Mouse (Mus musculus): ENCODE results near the gene Nol10. TPM values are rescaled to one million over a fixed set of nuclear protein-coding genes. Genes with fewer than 3 reads are reported as not detected.

Gene Nol10
- polyA plus RNA-seq, 1 experiment from 2014 or later = 45.1 TPM

DNA sequence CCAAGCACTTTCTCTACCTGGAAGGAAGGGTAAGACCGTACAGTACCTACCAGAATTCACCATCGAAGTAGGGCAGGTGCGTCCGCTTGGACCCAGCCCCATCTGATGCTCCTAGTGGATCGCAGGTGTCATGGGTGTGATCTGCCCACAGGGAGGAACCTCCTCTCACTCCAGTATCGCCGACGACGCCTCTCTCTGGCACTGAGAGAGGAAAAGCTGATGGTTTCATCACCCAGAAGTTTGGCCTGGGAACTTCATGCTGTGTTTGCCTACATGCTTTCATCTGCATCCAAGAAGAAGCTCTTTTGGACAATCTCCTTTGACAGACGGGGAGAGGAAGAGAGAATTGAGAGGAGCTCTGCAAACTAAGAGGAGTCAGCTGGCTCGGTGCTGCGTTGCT is 129.9 kb downstream of the Nol10 start:
- Histone ChIP-seq H3K4me3 (no peak overlapping the region), H3K4me1 (no peaks in the 10 kb centered on the region), H3K27me3 (ENCODE audit: poor library complexity, severe bottlenecking) (no peaks in the 10 kb centered on the region), H3K36me3 (replicated peaks) (no peaks in the 10 kb centered on the region), H3K27ac (no peak overlapping the region), H3K9me3 (no peaks in the 10 kb centered on the region)
- WGBS = 89% methylated on average over 12 of the region's 12 CpGs
- DNase-seq (ENCODE audit: extremely low spot score, low spot score) = no peak

GRCm38 (mm10) chr12:17478856-17479255 is 130.6 kb downstream of the Nol10 start:
- Histone ChIP-seq H3K9me3 (no peaks in the 10 kb centered on the region), H3K4me3 (no peak overlapping the region), H3K27ac (no peak overlapping the region), H3K4me1 (no peaks in the 10 kb centered on the region), H3K27me3 (ENCODE audit: poor library complexity, severe bottlenecking) (no peaks in the 10 kb centered on the region), H3K36me3 (replicated peaks) (no peaks in the 10 kb centered on the region)
- no peak for DNase-seq (ENCODE audit: extremely low spot score, low spot score)
- WGBS = 90% methylated on average over 2 of the region's 2 CpGs

Small RNAs within 50 kb of the gene (microRNA-seq; reads per million reads assigned to microRNA genes)
- 40.4 reads per million, percentile 39 among the genes with 10 or more reads in this experiment for gene Mir3066

Other genes with a start within 250 kb of the Nol10 start
- 0.50 and 0.62 TPM in 2 replicates for gene Kcnf1, start 171.6 kb upstream of the Nol10 start, polyA plus RNA-seq (2016; fragmentation: Nextera tagmentation; extraction: Ambion mirVana)
- gene Pdia6, start 81.9 kb upstream of the Nol10 start, polyA plus RNA-seq (2016; fragmentation: Nextera tagmentation; extraction: Ambion mirVana) = 585 and 641 TPM in 2 replicates
- 0.29 and 0.46 TPM in 2 replicates for gene Atp6v1c2, start 19.1 kb upstream of the Nol10 start, polyA plus RNA-seq (2016; fragmentation: Nextera tagmentation; extraction: Ambion mirVana)
- 344 and 385 TPM in 2 replicates for gene Odc1, start 196.3 kb downstream of the Nol10 start, polyA plus RNA-seq (2016; fragmentation: Nextera tagmentation; extraction: Ambion mirVana)